In the genomic region with DNA sequence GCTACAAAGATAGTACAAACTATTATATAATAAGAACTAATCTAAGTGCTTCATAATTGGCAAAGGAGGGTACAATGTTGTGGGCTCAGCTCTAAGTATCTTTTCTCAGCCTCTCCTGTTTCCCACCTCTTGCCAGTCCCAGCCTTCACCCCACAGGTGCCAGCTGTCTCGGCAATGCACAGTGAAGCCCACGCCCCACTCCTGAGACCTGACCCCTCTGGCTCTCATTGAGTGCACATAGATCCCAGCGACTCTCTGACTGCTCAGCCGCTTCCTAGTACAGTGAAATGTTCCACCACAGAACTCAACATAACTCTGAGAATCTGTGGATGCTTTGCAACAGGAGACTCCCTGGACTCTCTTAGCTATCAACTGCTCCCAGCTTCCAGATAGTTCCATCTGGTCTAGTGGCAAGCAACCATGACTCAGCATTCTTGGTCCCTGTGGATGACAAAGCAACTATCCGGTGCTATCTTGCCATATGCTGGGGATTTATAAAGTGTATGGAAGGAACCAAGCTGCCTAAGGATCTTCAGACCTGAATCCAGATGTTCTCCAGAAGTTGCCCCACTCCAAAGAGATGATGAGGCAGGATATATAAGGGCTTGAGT, we compare ENCODE assay signal across 25 mouse cellular contexts.
DNase-seq lines count a peak whose midpoint lies in the region; ATAC-seq and TF ChIP-seq lines count a peak whose summit lies in the region.
"Had no signal": no experiment of that assay in that cellular context is flagged by ENCODE, and none has a peak within 500 bp of the region (broad histone marks: within the 10 kb centered on the region; RNA-seq: fewer than 3 reads in every experiment).

No protein-coding gene starts in this region.

- no peaks in the 10 kb centered on the region for H3K9me3 ChIP-seq in limb, embryonic 14.5 days (ENCODE audit: control insufficient read depth, low read length)
- no peaks in the 10 kb centered on the region for H3K9me3 ChIP-seq in limb, embryonic 10.5 days (replicated peaks)
- H3K9me3 ChIP-seq in liver, embryonic 13.5 days (replicated peaks): no peaks in the 10 kb centered on the region
- H3K9me3 ChIP-seq: hindbrain, embryonic 15.5 days; limb, embryonic 13.5 days; midbrain, embryonic 15.5 days had no signal

- peak overlapping the region; percentile 3; the same call in 1 of the 2 replicates for H3K27ac ChIP-seq in gastrocnemius, adult 2 months
- H3K27ac ChIP-seq in limb, embryonic 14.5 days (replicated peaks; ENCODE audit: low read depth, low read length): no peak overlapping the region
- no peak overlapping the region for H3K27ac ChIP-seq in limb, embryonic 10.5 days
- peak overlapping the region; percentile 83 for H3K27ac ChIP-seq in liver, embryonic 13.5 days
- H3K27ac ChIP-seq: forebrain, embryonic 10.5 days; hindbrain, embryonic 15.5 days; limb, embryonic 13.5 days; midbrain, embryonic 15.5 days; neural tube, embryonic 13.5 days had no signal

- H3K4me2 ChIP-seq in limb, embryonic 14.5 days (replicated peaks; ENCODE audit: low read depth, low read length, severe bottlenecking): no peak overlapping the region
- peak overlapping the region; percentile 38; the same call in 1 of the 2 replicates for H3K4me2 ChIP-seq in liver, embryonic 13.5 days
- peak overlapping the region; percentile 16 for H3K4me2 ChIP-seq in myocyte (ENCODE audit: low read depth)
- H3K4me2 ChIP-seq: hindbrain, embryonic 15.5 days; limb, embryonic 13.5 days; midbrain, embryonic 15.5 days; neural tube, embryonic 13.5 days had no signal

- H3K4me1 ChIP-seq in limb, embryonic 14.5 days (ENCODE audit: control insufficient read depth, insufficient read depth, low read length): peaks cover 3% of the 10 kb centered on the region
- 0 out of 2 replicates have a peak, but pooled peaks cover 4% of the 10 kb centered on the region for H3K4me1 ChIP-seq in limb, embryonic 10.5 days
- peaks cover 28% of the 10 kb centered on the region for H3K4me1 ChIP-seq in liver, embryonic 13.5 days (replicated peaks)
- H3K4me1 ChIP-seq: hindbrain, embryonic 15.5 days; midbrain, embryonic 15.5 days had no signal

- H3K36me3 ChIP-seq in limb, embryonic 14.5 days (ENCODE audit: control insufficient read depth, insufficient read depth, low read length): no peaks in the 10 kb centered on the region
- no peaks in the 10 kb centered on the region for H3K36me3 ChIP-seq in limb, embryonic 10.5 days
- H3K36me3 ChIP-seq in liver, embryonic 13.5 days: no peaks in the 10 kb centered on the region
- H3K36me3 ChIP-seq in myocyte (ENCODE audit: control insufficient read depth, insufficient read depth): no peaks in the 10 kb centered on the region
- H3K36me3 ChIP-seq: forebrain, embryonic 10.5 days; hindbrain, embryonic 15.5 days; limb, embryonic 13.5 days; midbrain, embryonic 15.5 days; neural tube, embryonic 13.5 days had no signal

- no peak overlapping the region for H3ac ChIP-seq in myocyte (ENCODE audit: control insufficient read depth, insufficient read length)

- no peak overlapping the region for H3K9ac ChIP-seq in limb, embryonic 14.5 days (ENCODE audit: low read depth, low read length, severe bottlenecking)
- no peak overlapping the region for H3K9ac ChIP-seq in liver, embryonic 13.5 days
- H3K9ac ChIP-seq: hindbrain, embryonic 15.5 days; limb, embryonic 13.5 days; midbrain, embryonic 15.5 days; neural tube, embryonic 13.5 days had no signal

- DNase-seq in gastrocnemius, adult 2 months: no peak
- DNase-seq in gastrocnemius, postnatal 36 days: no peak
- DNase-seq in limb, embryonic 14.5 days (ENCODE audit: low spot score): peak; percentile 11
- no peak for DNase-seq in limb, embryonic 10.5 days (ENCODE audit: low spot score)
- peak; percentile 52 for DNase-seq in liver, embryonic 13.5 days
- no peak for DNase-seq in embryo, embryonic 9.5 days (ENCODE audit: extremely low spot score)
- no peak for DNase-seq in cerebellum, adult 8-10 months
- DNase-seq: adrenal gland, postnatal 10 days; cerebellum, adult 9-11 months; heart, postnatal 4 days; kidney, adult 9 months; kidney, postnatal 14 days; layer of hippocampus, postnatal 36 days; lung, postnatal 4 days; thymus, postnatal 25 days had no signal

- TF ChIP-seq POLR2A in limb, embryonic 14.5 days (IDR thresholded peaks at IDR 0.05; ENCODE audit: borderline replicate concordance, extremely low read depth, insufficient read depth, insufficient read length): no peak
- TF ChIP-seq POLR2A in myocyte (IDR thresholded peaks at IDR 0.05; ENCODE audit: insufficient read length, low read depth): no peak

- no peaks in the 10 kb centered on the region for H3K79me2 ChIP-seq in myocyte (ENCODE audit: control insufficient read depth, insufficient read depth)

- H3K4me3 ChIP-seq in gastrocnemius, adult 2 months: no peak overlapping the region
- no peak overlapping the region for H3K4me3 ChIP-seq in limb, embryonic 14.5 days (replicated peaks; ENCODE audit: low read length)
- H3K4me3 ChIP-seq in limb, embryonic 10.5 days: no peak overlapping the region
- H3K4me3 ChIP-seq in liver, embryonic 13.5 days (replicated peaks): no peak overlapping the region
- H3K4me3 ChIP-seq in myocyte: no peak overlapping the region
- H3K4me3 ChIP-seq: forebrain, embryonic 10.5 days; hindbrain, embryonic 15.5 days; limb, embryonic 13.5 days; midbrain, embryonic 15.5 days; neural tube, embryonic 13.5 days had no signal

- intact Hi-C loops in gastrocnemius, adult 2 months (cut with DNase I): no loop called here
- intact Hi-C loops in gastrocnemius, postnatal 36 days (cut with DNase I): no loop called here

- no peak for ATAC-seq in limb, embryonic 14.5 days (ENCODE audit: low FRiP score, low read depth)
- ATAC-seq in liver, embryonic 13.5 days (ENCODE audit: low read depth): peak; percentile 94
- ATAC-seq: activated CD4-positive, CD25-positive, alpha-beta regulatory T cell, adult 4 months; CD4-positive, CD25-positive, alpha-beta regulatory T cell, adult 4 months; forebrain, embryonic 16.5 days; midbrain, embryonic 15.5 days; Patski had no signal

- H3K27me3 ChIP-seq in limb, embryonic 14.5 days (ENCODE audit: control insufficient read depth, insufficient read depth, low read length): no peaks in the 10 kb centered on the region
- H3K27me3 ChIP-seq in limb, embryonic 10.5 days (ENCODE audit: low read depth, poor library complexity, severe bottlenecking): no peaks in the 10 kb centered on the region
- no peaks in the 10 kb centered on the region for H3K27me3 ChIP-seq in liver, embryonic 13.5 days
- H3K27me3 ChIP-seq in myocyte (ENCODE audit: control insufficient read depth, insufficient read depth, insufficient read length): no peaks in the 10 kb centered on the region
- H3K27me3 ChIP-seq: hindbrain, embryonic 15.5 days; limb, embryonic 13.5 days; midbrain, embryonic 15.5 days; neural tube, embryonic 13.5 days; Patski had no signal

- no peak for TF ChIP-seq CTCF in gastrocnemius, adult 2 months (IDR thresholded peaks at IDR 0.05)

- WGBS in limb, embryonic 14.5 days: 84% methylated on average over 5 of the region's 5 CpGs
- 87% methylated on average over 5 of the region's 5 CpGs for WGBS in limb, embryonic 10.5 days
- WGBS in liver, embryonic 13.5 days (ENCODE audit: insufficient replicate concordance): 57% methylated on average over 5 of the region's 5 CpGs

TF ChIP-seq in myocyte, 11 proteins besides CTCF, POLR2A, EP300 and RAD21:
- TF ChIP-seq POLR2AphosphoS2 (IDR thresholded peaks at IDR 0.05; ENCODE audit: insufficient read length, low read depth) (no peak), E2F4 (IDR thresholded peaks at IDR 0.05; ENCODE audit: insufficient read depth) (no peak), MAX (IDR thresholded peaks at IDR 0.05; ENCODE audit: low read depth) (no peak), TCF3 (IDR thresholded peaks at IDR 0.05; ENCODE audit: insufficient read length, low read depth) (peak; percentile 14), MYOG (IDR thresholded peaks at IDR 0.05; ENCODE audit: control insufficient read depth in 1 of 3, insufficient read depth in 1 of 3, insufficient read length in 2 of 3, low read depth in 2 of 3) (peak; percentile 31 to 83 (median 35)), USF1 (IDR thresholded peaks at IDR 0.05; ENCODE audit: low read depth) (no peak), CEBPB (IDR thresholded peaks at IDR 0.05; ENCODE audit: insufficient read depth, poor library complexity, severe bottlenecking) (no peak), TCF12 (IDR thresholded peaks at IDR 0.05; ENCODE audit: insufficient read depth, poor library complexity, severe bottlenecking) (peak; percentile 59), MYOD1 (IDR thresholded peaks at IDR 0.05; ENCODE audit: control insufficient read depth in 1 of 3, insufficient read length in 2 of 3, low read depth in 2 of 3) (peak in 2 of 3 experiments; percentile 66 to 82), REST (IDR thresholded peaks at IDR 0.05; ENCODE audit: insufficient read depth, insufficient read length) (no peak), SRF (IDR thresholded peaks at IDR 0.05; ENCODE audit: control insufficient read depth, insufficient read length, low read depth) (no peak)
TF ChIP-seq in myocyte: peak in this region for 4.

Comparison
In these comparisons a context has a peak if more than half of its experiments do, and no peak if none do; other contexts are left out.
1. DNase-seq: peak in limb, embryonic 14.5 days (single experiment) and liver, embryonic 13.5 days (single experiment); none in gastrocnemius, adult 2 months (single experiment), gastrocnemius, postnatal 36 days (0 of 2), limb, embryonic 10.5 days (single experiment), embryo, embryonic 9.5 days (single experiment) and cerebellum, adult 8-10 months (single experiment).
2. H3K27ac ChIP-seq: peak in gastrocnemius, adult 2 months (single experiment) and liver, embryonic 13.5 days (single experiment); none in limb, embryonic 14.5 days (single experiment) and limb, embryonic 10.5 days (single experiment).